In the genomic region with DNA sequence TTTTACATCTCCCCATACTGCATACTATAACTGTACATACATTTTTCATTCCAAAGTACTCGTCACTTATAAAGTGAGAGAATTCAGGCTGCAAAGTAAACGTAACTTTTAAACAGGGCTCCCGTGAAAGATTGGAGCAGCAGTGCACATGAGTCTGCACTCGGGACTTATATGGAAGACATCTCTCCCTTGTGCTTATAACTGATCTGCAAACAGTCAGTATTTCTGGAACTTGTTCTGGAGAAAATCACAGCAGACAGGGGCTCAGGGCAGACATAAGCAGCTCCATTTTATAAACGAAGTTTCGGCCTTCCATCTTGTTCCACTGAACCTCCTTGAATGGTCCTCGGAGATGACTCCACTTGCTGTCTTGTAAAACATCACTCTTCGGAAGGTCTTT, we compare ENCODE assay signal across 25 mouse cellular contexts. TPM values are rescaled to one million over a fixed set of nuclear protein-coding genes. Genes with fewer than 3 reads are reported as not detected.
"Had no signal": no experiment of that assay in that cellular context is flagged by ENCODE, and none has a peak within 500 bp of the region (broad histone marks: within the 10 kb centered on the region; RNA-seq: fewer than 3 reads in every experiment).

No protein-coding gene starts in this region.

- H3K9ac ChIP-seq: heart, embryonic 12.5 days; hindbrain, embryonic 12.5 days; hindbrain, embryonic 14.5 days; limb, embryonic 12.5 days had no signal

- DNase-seq: gastrocnemius, adult 2 months; gastrocnemius, postnatal 10 days; gastrocnemius, postnatal 36 days; heart, adult 11 months; heart, adult 2 months; heart, postnatal 10 days; heart, postnatal 4 days; kidney, adult 18-20 months; kidney, adult 8-10 months; kidney, postnatal 10 days; kidney, postnatal 25 days; kidney, postnatal 4 days; liver had no signal

- ATAC-seq: forebrain, embryonic 16.5 days; hindbrain, embryonic 16.5 days; inflammation-experienced regulatory T-cells, adult 6 months had no signal

- H3K9me3 ChIP-seq: heart, embryonic 12.5 days; hindbrain, embryonic 10.5 days; hindbrain, embryonic 12.5 days; limb, embryonic 10.5 days; limb, embryonic 12.5 days had no signal

- H3K4me2 ChIP-seq: heart, embryonic 12.5 days; hindbrain, embryonic 12.5 days; hindbrain, embryonic 14.5 days; limb, embryonic 12.5 days; liver, embryonic 11.5 days had no signal

- H3K4me3 ChIP-seq: gastrocnemius, adult 2 months; heart, adult 2 months; heart, embryonic 12.5 days; hindbrain, embryonic 10.5 days; hindbrain, embryonic 12.5 days; layer of hippocampus, adult 2 months; left cerebral cortex, adult 2 months; limb, embryonic 10.5 days; limb, embryonic 12.5 days had no signal

- H3K27me3 ChIP-seq: heart, embryonic 12.5 days; hindbrain, embryonic 12.5 days; limb, embryonic 12.5 days had no signal

- H3K4me1 ChIP-seq: heart, embryonic 12.5 days; hindbrain, embryonic 10.5 days; hindbrain, embryonic 12.5 days; limb, embryonic 10.5 days; limb, embryonic 12.5 days had no signal

- H3K27ac ChIP-seq: gastrocnemius, adult 2 months; heart, adult 2 months; hindbrain, embryonic 10.5 days; hindbrain, embryonic 12.5 days; hindbrain, embryonic 14.5 days; layer of hippocampus, adult 2 months; left cerebral cortex, adult 2 months; limb, embryonic 10.5 days; limb, embryonic 12.5 days had no signal

RNA-seq across cellular contexts. Expression of gene Vstm5, which starts 23.1 kb away (rescaled TPM):
- total RNA-seq: gastrocnemius, adult 2 months had no signal
- polyA plus RNA-seq: inflammation-experienced regulatory T-cells, adult 6 months had no signal
